Mouse (Mus musculus) forebrain, postnatal 0 days (tissue): ENCODE results near the gene Hmx3. TPM values are rescaled to one million over a fixed set of nuclear protein-coding genes. Genes with fewer than 3 reads are reported as not detected.
A peak's percentile ranks its signal among the peaks of the same experiment; 100 is the strongest.

ENCODE experiments used
- ATAC-seq: fragments of 200-750 bp; cut with Nextera tagmentation; 2 replicates; pipeline ENCODE4 v1.8.0; 2017; ENCODE audit warnings: mild to moderate bottlenecking, moderate library complexity
- DNase-seq: peaks from one replicate; pipeline ENCODE4 v3.0.0-alpha.2; 2015
- H3K27ac ChIP-seq: fragments of 300-500 bp; sonication (generic); 2 replicates; pipeline ENCODE4 v1.5.1; 2014; ENCODE audit warnings: low read depth, mild to moderate bottlenecking, antibody characterized with exemption, low read length, moderate library complexity, mixed read lengths
- H3K27me3 ChIP-seq: fragments of 300-500 bp; sonication (generic); 2 replicates; pipeline ENCODE4 v1.6.1; 2014; ENCODE audit warnings: mild to moderate bottlenecking, low read length, mixed read lengths; ENCODE audit not compliant: insufficient read depth
- H3K36me3 ChIP-seq: fragments of 300-500 bp; sonication (generic); 2 replicates; pipeline ENCODE4 v1.6.1; 2014; ENCODE audit warnings: mild to moderate bottlenecking, moderate library complexity; ENCODE audit not compliant: insufficient read depth
- H3K4me1 ChIP-seq: fragments of 300-500 bp; sonication (generic); 2 replicates; pipeline ENCODE4 v1.6.1; 2014; ENCODE audit warnings: antibody characterized with exemption; ENCODE audit not compliant: insufficient read depth
- H3K4me2 ChIP-seq: fragments of 300-500 bp; sonication (generic); 2 replicates; pipeline ENCODE4 v1.6.1; 2014; ENCODE audit warnings: low read depth, mild to moderate bottlenecking, moderate library complexity
- H3K4me3 ChIP-seq: fragments of 300-500 bp; sonication (generic); 2 replicates; pipeline ENCODE4 v1.5.1; 2014; ENCODE audit warnings: low read depth, low read length, mixed read lengths
- H3K9ac ChIP-seq: fragments of 300-500 bp; sonication (generic); 2 replicates; pipeline ENCODE4 v1.6.1; 2014; ENCODE audit warnings: mild to moderate bottlenecking
- H3K9me3 ChIP-seq: fragments of 300-500 bp; sonication (generic); 2 replicates; pipeline ENCODE4 v1.6.1; 2016; ENCODE audit warnings: low read length
- CTCF ChIP-seq: sonication (generic); IDR thresholded peaks from 2 replicates; pipeline ENCODE4 v1.5.1; 2016; ENCODE audit warnings: antibody characterized with exemption, control low read depth, low read depth
- WGBS: fragments of 180-500 bp; shearing (Covaris S2); extraction: QIAGEN DNeasy Blood & Tissue Kit; methylation state at CpG from one replicate; pipeline ENCODE4 v1.1.7; 2014; 5-methylcytosine and 5-hydroxymethylcytosine counted together
- polyA plus RNA-seq: library from polyadenylated mRNA; unstranded; fragments of >200 nt; fragmentation: Nextera tagmentation; extraction: Ambion mirVana; gene quantifications from 2 replicates; pipeline ENCODE4 v1.2.1, GENCODE M21; 2015
- total RNA-seq: library from RNA; depleted of rRNA; stranded (reverse); fragments of >200 nt; gene quantifications from 2 replicates; pipeline ENCODE4 v1.2.3, GENCODE M21; 2014

Gene Hmx3
- total and polyA plus RNA-seq, 2 experiments from 2014 or later, result 0.62 to 1.6 TPM

GRCm38 (mm10) chr7:131543623-131544481 lies 1.2 kb downstream of the Hmx3 start:
- Histone ChIP-seq H3K36me3 (no peaks in the 10 kb centered on the region), H3K9me3 (no peaks in the 10 kb centered on the region), H3K4me3 (no peak overlapping the region; the same call in 1 of the 2 replicates), H3K4me1 (no peaks in the 10 kb centered on the region), H3K27ac (no peak overlapping the region), H3K4me2 (no peak overlapping the region), H3K27me3 (peaks cover 94% of the 10 kb centered on the region), H3K9ac (no peak overlapping the region)
- TF ChIP-seq CTCF, result no peak
- ATAC-seq, result no peak
- 1% methylated on average over 74 of the region's 75 CpGs for WGBS
- DNase-seq, result peak; percentile 21

GRCm38 (mm10) chr7:131544871-131545270 lies 2.2 kb downstream of the Hmx3 start:
- peaks cover 92% of the 10 kb centered on the region for H3K27me3 ChIP-seq
- no peak overlapping the region for H3K27ac ChIP-seq
- DNase-seq (no peak), ATAC-seq (no peak)
- no peak overlapping the region for H3K4me2 ChIP-seq
- H3K4me3 ChIP-seq, result no peak overlapping the region
- WGBS, result under 1% methylated on average over 5 of the region's 5 CpGs
- no peaks in the 10 kb centered on the region for H3K9me3 ChIP-seq
- no peak overlapping the region for H3K9ac ChIP-seq
- TF ChIP-seq CTCF, result no peak
- H3K4me1 ChIP-seq, result no peaks in the 10 kb centered on the region
- no peaks in the 10 kb centered on the region for H3K36me3 ChIP-seq

- 1% methylated on average over 13 of the region's 13 CpGs for WGBS
- H3K4me1 ChIP-seq, result no peaks in the 10 kb centered on the region
- H3K9ac ChIP-seq, result no peak overlapping the region
- no peak overlapping the region for H3K4me3 ChIP-seq
- H3K36me3 ChIP-seq, result no peaks in the 10 kb centered on the region
- peaks cover 91% of the 10 kb centered on the region for H3K27me3 ChIP-seq
- H3K9me3 ChIP-seq, result no peaks in the 10 kb centered on the region
- ATAC-seq (no peak), DNase-seq (no peak)
- H3K27ac ChIP-seq, result no peak overlapping the region
- no peak overlapping the region for H3K4me2 ChIP-seq
- TF ChIP-seq CTCF, result no peak
Observed at GRCm38 (mm10) chr7:131545701-131546385, 3.2 kb downstream of the Hmx3 start.

- no peak for DNase-seq
- TF ChIP-seq CTCF, result no peak
- Histone ChIP-seq H3K4me3 (no peak overlapping the region), H3K4me1 (no peaks in the 10 kb centered on the region), H3K4me2 (no peak overlapping the region), H3K9ac (no peak overlapping the region), H3K36me3 (no peaks in the 10 kb centered on the region), H3K9me3 (no peaks in the 10 kb centered on the region), H3K27me3 (peaks cover 92% of the 10 kb centered on the region), H3K27ac (no peak overlapping the region)
- WGBS, result 2% methylated on average over 2 of the region's 2 CpGs
- ATAC-seq, result no peak
Observed at GRCm38 (mm10) chr7:131546423-131546822, 3.8 kb downstream of the Hmx3 start.

- Histone ChIP-seq H3K9me3 (no peaks in the 10 kb centered on the region), H3K4me2 (no peak overlapping the region), H3K4me3 (no peak overlapping the region), H3K27me3 (peaks cover 90% of the 10 kb centered on the region), H3K9ac (no peak overlapping the region), H3K4me1 (no peaks in the 10 kb centered on the region), H3K27ac (no peak overlapping the region), H3K36me3 (no peaks in the 10 kb centered on the region)
- no peak for DNase-seq
- 2% methylated on average over 5 of the region's 5 CpGs for WGBS
- no peak for ATAC-seq
- TF ChIP-seq CTCF, result no peak
Observed at GRCm38 (mm10) chr7:131547481-131547880, 4.8 kb downstream of the Hmx3 start.

- peaks cover 83% of the 10 kb centered on the region for H3K27me3 ChIP-seq
- H3K4me2 ChIP-seq, result no peak within 1 kb of the TSS
- no peak within 1 kb of the TSS for H3K4me3 ChIP-seq
- no peak for ATAC-seq
- no peak within 1 kb of the TSS for H3K9ac ChIP-seq
- no peak for DNase-seq
- no peaks in the 10 kb centered on the region for H3K9me3 ChIP-seq
- 5% methylated on average over 3 of the region's 3 CpGs for WGBS
- no peaks in the 10 kb centered on the region for H3K36me3 ChIP-seq
- H3K27ac ChIP-seq, result no peak within 1 kb of the TSS
- no peaks in the 10 kb centered on the region for H3K4me1 ChIP-seq
- no peak for TF ChIP-seq CTCF
Observed at GRCm38 (mm10) chr7:131548473-131548872, 5.8 kb downstream of the Hmx3 start, which contains the start of gene Hmx2. Hmx2 (plus strand) TSS chr7:131548773.

GRCm38 (mm10) chr7:131551471-131551870 lies 8.8 kb downstream of the Hmx3 start:
- Histone ChIP-seq H3K9ac (no peak overlapping the region), H3K36me3 (no peaks in the 10 kb centered on the region), H3K4me3 (no peak overlapping the region), H3K4me2 (no peak overlapping the region), H3K27ac (no peak overlapping the region), H3K4me1 (no peaks in the 10 kb centered on the region), H3K27me3 (peaks cover 75% of the 10 kb centered on the region), H3K9me3 (no peaks in the 10 kb centered on the region)
- ATAC-seq, result no peak
- no peak for TF ChIP-seq CTCF
- WGBS, result 2% methylated on average over 4 of the region's 4 CpGs
- DNase-seq, result no peak
